Mouse (Mus musculus) layer of hippocampus, adult 8-10 months (tissue): ENCODE results near the gene Gemin5. TPM values are rescaled to one million over a fixed set of nuclear protein-coding genes. Genes with fewer than 3 reads are reported as not detected.
"Not testable (repeated sequence)": the region's sequence is repeated elsewhere in the genome, so short reads cannot be mapped to it uniquely, and the experiment has no call there.

Experiments
- DNase-seq, 2 experiments: peaks; one replicate each; pipeline ENCODE4 v3.0.0; 2022; ENCODE audit warnings: low spot score in 2 of 2
- total RNA-seq, 4 experiments: library from RNA; stranded (reverse); gene quantifications; 2 replicates each; pipeline ENCODE4 v1.2.4; 2022

The Gemin5 gene
- 10 to 100 TPM; 19.6 to 23.5 (median 20.0) TPM for total RNA-seq

DNA sequence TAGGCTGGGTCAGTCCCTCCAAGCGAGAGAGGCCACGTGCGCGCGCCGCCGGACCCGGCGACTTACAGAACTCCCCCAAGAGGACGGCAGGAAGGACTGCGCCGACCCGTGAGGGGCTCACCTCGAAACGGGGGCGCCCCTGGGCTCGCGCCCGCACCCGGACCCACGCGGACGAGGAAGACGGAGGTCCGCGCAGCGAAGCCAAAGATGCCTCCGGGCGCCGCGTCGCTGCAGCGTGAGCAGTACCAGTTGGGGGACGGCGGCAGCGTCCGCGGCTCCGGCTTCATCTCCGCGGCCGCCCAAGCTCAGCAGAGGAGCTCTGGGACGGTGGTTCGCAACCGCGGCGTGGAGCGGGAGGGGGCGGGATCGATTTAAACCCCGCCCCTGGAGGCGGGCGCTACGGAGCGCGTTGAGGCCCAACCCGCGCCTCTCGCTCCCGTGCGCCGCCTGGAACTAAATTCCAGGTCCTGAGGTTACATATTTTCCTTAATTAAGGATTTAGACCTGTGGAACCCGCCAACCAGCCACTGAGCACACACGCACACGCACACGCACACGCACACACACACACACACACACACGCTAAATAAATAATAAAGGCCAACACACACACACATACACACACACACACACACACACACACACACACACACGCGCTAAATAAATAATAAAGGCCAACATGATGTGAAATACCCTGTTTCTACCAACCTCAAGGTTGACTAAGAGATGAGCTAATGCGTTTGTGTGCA, at the start of gene Gemin5:
TSS of gene Gemin5 (minus strand) at position 373 of the 749 bp plus-strand sequence.
- DNase-seq, result peak; percentile 63 to 83

- no peak for DNase-seq
Measured at GRCm38 (mm10) chr11:58216823-58217222, 48.5 kb upstream of the Gemin5 start.

GRCm38 (mm10) chr11:58215814-58216213, 47.5 kb upstream of the Gemin5 start:
- DNase-seq, result no peak

- not testable (repeated sequence) for DNase-seq
Measured at GRCm38 (mm10) chr11:58215049-58215430, 46.7 kb upstream of the Gemin5 start.

- DNase-seq, result peak in 1 of 2 experiments; percentile 29
Measured at GRCm38 (mm10) chr11:58214391-58215048, 46.2 kb upstream of the Gemin5 start.

GRCm38 (mm10) chr11:58213673-58214342, 45.5 kb upstream of the Gemin5 start:
- DNase-seq, result no peak

GRCm38 (mm10) chr11:58211682-58212067, 43.3 kb upstream of the Gemin5 start:
- no peak for DNase-seq

GRCm38 (mm10) chr11:58211062-58211681, 42.8 kb upstream of the Gemin5 start:
- no peak for DNase-seq

DNA sequence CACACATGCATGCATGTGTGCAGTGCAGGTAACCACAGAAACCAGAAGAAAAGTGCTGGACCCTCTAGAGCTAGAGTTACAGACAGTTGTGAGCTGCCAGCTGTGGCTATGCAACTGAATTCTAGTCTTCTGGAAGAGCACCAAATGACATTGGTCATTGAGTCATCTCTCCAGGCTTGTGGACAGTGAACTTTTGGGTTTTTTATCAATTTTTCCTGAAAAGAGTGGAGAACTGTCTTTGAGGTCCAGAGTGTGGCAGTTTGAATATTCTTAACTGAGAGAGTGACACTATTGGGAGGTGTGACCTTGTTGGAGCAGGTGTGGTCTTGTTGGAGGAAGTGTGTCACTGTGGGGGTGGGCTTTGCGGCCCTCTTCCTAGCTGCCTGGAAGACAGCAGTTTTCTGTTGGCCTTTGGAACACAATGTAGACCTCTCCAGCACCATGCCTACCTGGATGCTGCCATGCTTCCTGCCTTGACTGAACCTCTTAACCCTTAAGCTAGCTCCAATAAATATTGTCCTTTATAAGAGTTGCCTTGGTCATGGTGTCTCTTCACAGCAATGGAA, 42.1 kb upstream of the Gemin5 start:
- no peak for DNase-seq

GRCm38 (mm10) chr11:58201052-58201451, 32.7 kb upstream of the Gemin5 start:
- no peak for DNase-seq

GRCm38 (mm10) chr11:58200226-58200625, 31.9 kb upstream of the Gemin5 start:
- DNase-seq, result no peak

GRCm38 (mm10) chr11:58199229-58200037, 31.1 kb upstream of the Gemin5 start, which contains the start of the genes Igtp and Irgm2:
TSS of gene Igtp (plus strand) at chr11:58199556.
TSS of gene Irgm2 (plus strand) at chr11:58199618.
- peak in 1 of 2 experiments; percentile 21 for DNase-seq

- no peak for DNase-seq
Measured at GRCm38 (mm10) chr11:58198663-58199062, 30.3 kb upstream of the Gemin5 start.

GRCm38 (mm10) chr11:58193860-58194520, 25.7 kb upstream of the Gemin5 start:
- no peak for DNase-seq

GRCm38 (mm10) chr11:58193326-58193725, 25.0 kb upstream of the Gemin5 start:
- DNase-seq, result no peak

- no peak for DNase-seq
Measured at GRCm38 (mm10) chr11:58189675-58190074, 21.3 kb upstream of the Gemin5 start.

- DNase-seq, result no peak
Measured at GRCm38 (mm10) chr11:58183579-58183978, 15.2 kb upstream of the Gemin5 start.

DNA sequence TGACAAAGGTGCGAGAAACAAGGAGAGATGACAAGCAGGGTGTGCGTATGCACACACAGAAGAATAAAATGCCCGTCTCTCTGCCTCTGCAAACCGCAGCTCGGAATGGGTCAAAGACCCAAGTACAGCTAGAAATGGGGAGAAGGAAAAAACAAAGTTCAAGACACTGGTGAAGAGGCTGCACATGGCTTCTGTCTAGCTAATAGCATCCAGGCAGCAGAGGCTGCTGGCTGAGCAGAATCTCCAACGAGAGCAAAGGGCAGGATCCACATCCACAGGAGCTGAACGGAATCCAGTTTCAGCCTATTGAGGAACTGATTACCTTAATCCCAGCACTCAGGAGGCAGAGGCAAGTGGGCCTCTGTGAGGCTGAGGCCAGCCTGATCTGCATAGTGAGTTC, 12.4 kb upstream of the Gemin5 start:
- no peak for DNase-seq

DNA sequence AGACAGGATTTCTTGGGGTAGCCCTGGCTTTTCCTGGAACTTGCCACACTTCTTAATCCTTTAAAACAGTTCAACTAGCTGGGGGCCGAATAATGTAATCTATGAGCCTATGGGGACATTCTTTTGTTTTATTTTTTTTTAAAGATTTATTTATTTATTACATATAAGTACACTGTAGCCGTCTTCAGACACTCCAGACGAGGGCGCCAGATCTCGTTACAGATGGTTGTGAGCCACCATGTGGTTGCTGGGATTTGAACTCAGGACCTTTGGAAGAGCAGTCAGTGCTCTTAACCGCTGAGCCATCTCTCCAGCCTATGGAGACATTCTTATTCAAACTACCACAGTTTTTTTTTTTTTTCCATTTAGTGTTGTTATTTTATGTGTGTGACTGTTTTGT, 11.6 kb upstream of the Gemin5 start:
- not testable (repeated sequence) for DNase-seq

GRCm38 (mm10) chr11:58179563-58179962, 11.2 kb upstream of the Gemin5 start:
- peak; percentile 75 to 85 for DNase-seq
